Mouse (Mus musculus): ENCODE measurements at regions not wholly inside any gene's neighbourhood (a gene's known extent, or its start where the extent isn't known, plus 50 kb on each side); places are given as distances from the start of the nearest gene placed in this dataset.

- TF ChIP-seq REST (IDR thresholded peaks at IDR 0.05; ENCODE audit: insufficient read depth, insufficient read length) = no peak
- TF ChIP-seq POLR2A (IDR thresholded peaks at IDR 0.05; ENCODE audit: insufficient read length, low read depth) = no peak
- no peak for TF ChIP-seq E2F4 (IDR thresholded peaks at IDR 0.05; ENCODE audit: insufficient read depth)
- no peak for TF ChIP-seq TCF3 (IDR thresholded peaks at IDR 0.05; ENCODE audit: insufficient read length, low read depth)
- no peak for TF ChIP-seq POLR2AphosphoS2 (IDR thresholded peaks at IDR 0.05; ENCODE audit: insufficient read length, low read depth)
- TF ChIP-seq USF1 (IDR thresholded peaks at IDR 0.05; ENCODE audit: low read depth) = no peak
- TF ChIP-seq MYOD1 (IDR thresholded peaks at IDR 0.05; ENCODE audit: control insufficient read depth in 1 of 3, insufficient read length in 2 of 3, low read depth in 2 of 3) = no peak
- no peak for TF ChIP-seq MAX (IDR thresholded peaks at IDR 0.05; ENCODE audit: low read depth)
These were observed 102.6 kb upstream of the Epha4 start for GRCm38 (mm10) chr1:77617490-77617889.

All from myocyte (in vitro differentiated cells).